Mouse (Mus musculus): ENCODE data around the gene Tango6. TPM values are rescaled to one million over a fixed set of nuclear protein-coding genes. Genes with fewer than 3 reads are reported as not detected.

Tango6 gene
- polyA plus RNA-seq, 1 experiment, result not detected

DNA sequence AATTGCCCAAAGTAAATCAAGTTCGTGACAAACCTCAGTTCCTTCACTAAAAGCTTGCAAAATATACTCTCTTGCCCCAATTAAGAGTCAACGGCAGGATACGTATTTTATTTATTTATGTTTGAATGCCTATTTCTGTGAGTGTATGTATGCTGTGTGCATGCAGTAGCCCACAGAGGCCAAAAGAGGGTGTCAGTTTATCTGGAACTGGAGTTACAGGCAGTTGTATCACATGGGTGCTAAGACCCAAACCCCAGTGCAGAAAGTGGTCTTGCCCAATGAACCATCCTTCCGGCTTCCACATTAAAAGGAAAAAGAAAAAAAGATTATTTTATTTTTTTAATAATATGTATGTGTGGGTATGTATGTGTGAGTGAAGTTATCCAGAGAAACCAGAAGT is 1.5 kb downstream of the Tango6 start:
- H3K4me3 ChIP-seq (ENCODE audit: insufficient read depth, low read depth, low read length), result no peak overlapping the region
- no peak for TF ChIP-seq CTCF (IDR thresholded peaks at IDR 0.05; ENCODE audit: insufficient read depth, low read depth, low read length)
- TF ChIP-seq POLR2A (IDR thresholded peaks at IDR 0.05; ENCODE audit: insufficient read depth, low read depth, low read length), result no peak
- 94% methylated on average over 4 of the region's 4 CpGs for WGBS
- 0 out of 2 replicates have a peak, but pooled peaks cover 2% of the 10 kb centered on the region for H3K4me1 ChIP-seq (ENCODE audit: control insufficient read depth, insufficient read depth, low read length)
- no peak overlapping the region for H3K27ac ChIP-seq (ENCODE audit: insufficient read depth, low read depth, low read length)

DNA sequence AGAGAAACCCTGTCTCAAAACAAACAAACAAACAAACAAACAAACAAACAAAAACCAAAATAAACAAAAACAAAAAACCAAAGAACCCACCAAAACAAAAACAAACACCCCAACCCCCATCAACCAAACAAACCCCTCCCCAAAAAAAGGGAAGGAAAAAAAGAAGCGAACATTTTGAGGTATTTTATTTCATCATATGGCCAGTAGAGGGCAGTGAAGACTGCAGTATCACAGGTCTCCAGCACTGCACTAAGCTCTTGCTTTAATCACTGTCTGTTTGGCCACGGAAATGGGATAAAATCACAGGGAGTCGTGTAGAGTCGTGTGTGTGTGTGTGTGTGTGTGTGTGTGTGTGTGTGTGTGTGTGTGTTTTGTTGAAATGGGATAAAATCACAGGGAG is 4.6 kb downstream of the Tango6 start:
- Histone ChIP-seq H3K27ac (ENCODE audit: insufficient read depth, low read depth, low read length) (no peak overlapping the region), H3K4me3 (ENCODE audit: insufficient read depth, low read depth, low read length) (no peak overlapping the region), H3K4me1 (ENCODE audit: control insufficient read depth, insufficient read depth, low read length) (0 out of 2 replicates have a peak, but pooled peaks cover 2% of the 10 kb centered on the region)
- WGBS, result 0% methylated on average over 4 of the region's 4 CpGs
- TF ChIP-seq CTCF (IDR thresholded peaks at IDR 0.05; ENCODE audit: insufficient read depth, low read depth, low read length) (no peak), POLR2A (IDR thresholded peaks at IDR 0.05; ENCODE audit: insufficient read depth, low read depth, low read length) (no peak)

DNA sequence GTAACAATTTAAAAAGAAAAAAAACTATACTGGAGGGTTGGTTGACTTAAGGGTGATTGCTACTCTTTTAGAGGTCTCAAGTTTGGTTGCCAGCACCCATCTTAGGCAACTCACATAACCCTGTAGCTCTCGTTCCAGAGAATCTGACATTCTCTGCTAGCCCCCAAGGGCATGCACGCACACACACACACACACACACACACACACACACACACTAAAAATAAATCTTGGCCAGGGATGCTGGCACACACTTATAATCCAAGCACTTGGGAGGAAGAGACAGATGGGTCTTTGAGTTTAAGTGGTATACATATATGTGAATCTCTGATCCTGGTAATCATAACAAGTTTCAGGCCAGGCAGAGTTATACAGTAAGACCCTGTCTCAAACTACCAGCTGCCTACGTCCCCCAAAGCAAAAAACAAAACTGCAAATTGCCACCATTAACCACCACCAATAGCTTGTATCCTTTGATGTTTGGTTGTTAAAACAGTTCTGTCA is 14.9 kb downstream of the Tango6 start:
- Histone ChIP-seq H3K4me1 (ENCODE audit: control insufficient read depth, insufficient read depth, low read length) (no peaks in the 10 kb centered on the region), H3K4me3 (ENCODE audit: insufficient read depth, low read depth, low read length) (no peak overlapping the region), H3K27ac (ENCODE audit: insufficient read depth, low read depth, low read length) (no peak overlapping the region)
- TF ChIP-seq POLR2A (IDR thresholded peaks at IDR 0.05; ENCODE audit: insufficient read depth, low read depth, low read length), result no peak
- TF ChIP-seq CTCF (IDR thresholded peaks at IDR 0.05; ENCODE audit: insufficient read depth, low read depth, low read length), result no peak
- WGBS, result 82% methylated on average over 3 of the region's 3 CpGs

DNA sequence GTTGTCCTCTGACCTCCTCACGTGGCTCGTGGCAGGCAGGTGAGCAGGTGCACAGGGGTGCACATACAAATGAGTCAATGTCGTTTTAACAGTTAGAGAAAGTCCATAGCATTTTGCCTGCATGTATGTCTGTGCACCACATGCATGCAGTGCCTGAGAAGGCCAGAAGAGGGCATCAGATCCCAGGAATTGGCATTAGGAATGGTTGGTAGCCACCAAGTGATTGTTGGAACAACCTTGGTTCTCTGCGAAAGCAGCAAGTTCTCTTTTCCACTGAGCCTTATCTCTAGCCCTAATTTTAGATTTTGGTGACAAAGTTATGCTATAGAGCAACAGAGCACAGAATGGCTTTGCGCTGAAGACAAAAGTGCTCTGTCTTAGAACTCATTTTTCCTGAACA is 16.7 kb downstream of the Tango6 start:
- WGBS, result 81% methylated on average over 5 of the region's 5 CpGs
- TF ChIP-seq CTCF (IDR thresholded peaks at IDR 0.05; ENCODE audit: insufficient read depth, low read depth, low read length) (no peak), POLR2A (IDR thresholded peaks at IDR 0.05; ENCODE audit: insufficient read depth, low read depth, low read length) (no peak)

DNA sequence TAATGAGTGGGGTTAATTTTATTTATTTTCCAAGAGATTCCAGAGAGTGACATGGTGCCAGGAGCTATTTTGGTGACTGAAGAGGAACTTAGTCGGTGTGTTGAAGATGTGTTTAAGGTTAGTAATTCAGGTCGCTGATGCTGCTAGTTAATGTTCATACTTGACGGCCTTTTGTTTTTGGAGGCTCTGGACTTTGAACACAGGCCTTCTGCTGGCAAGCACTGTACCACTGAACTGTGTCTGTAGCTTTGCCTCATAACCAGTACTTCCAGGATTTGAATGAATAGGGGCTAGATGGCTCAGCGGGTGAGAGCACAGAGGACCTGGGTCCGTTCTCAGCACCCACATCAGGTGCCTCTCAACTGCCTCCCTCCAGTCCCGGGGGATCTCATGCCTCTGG is 17.3 kb downstream of the Tango6 start:
- 96% methylated on average over 6 of the region's 6 CpGs for WGBS

More for the DNA sequence above, 16.7 kb downstream of the Tango6 start:
- Histone ChIP-seq H3K27ac (ENCODE audit: insufficient read depth, low read depth, low read length) (no peak overlapping the region), H3K4me3 (ENCODE audit: insufficient read depth, low read depth, low read length) (no peak overlapping the region), H3K4me1 (ENCODE audit: control insufficient read depth, insufficient read depth, low read length) (peaks cover 2% of the 10 kb centered on the region)

DNA sequence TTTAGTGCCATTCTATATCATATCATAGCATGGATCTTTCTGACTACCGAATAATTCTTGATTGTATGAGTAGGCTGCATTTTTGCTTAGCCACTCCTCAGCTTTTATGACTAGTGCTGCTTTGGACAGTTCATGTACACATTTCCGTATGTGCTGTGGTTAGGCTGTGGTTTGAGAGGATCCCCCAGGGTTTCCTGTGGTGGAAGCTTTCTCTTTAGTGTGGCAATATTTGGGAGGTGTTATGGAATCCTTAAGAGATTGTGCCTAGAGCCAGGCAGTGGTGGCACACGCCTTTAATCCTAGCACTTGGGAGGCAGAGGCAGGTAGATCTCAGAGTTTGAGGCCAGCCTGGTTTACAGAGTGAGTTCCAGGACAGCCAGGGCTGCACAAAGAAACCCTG is 18.5 kb downstream of the Tango6 start:
- Histone ChIP-seq H3K4me1 (ENCODE audit: control insufficient read depth, insufficient read depth, low read length) (peaks cover 5% of the 10 kb centered on the region), H3K27ac (ENCODE audit: insufficient read depth, low read depth, low read length) (no peak overlapping the region), H3K4me3 (ENCODE audit: insufficient read depth, low read depth, low read length) (no peak overlapping the region)
- TF ChIP-seq POLR2A (IDR thresholded peaks at IDR 0.05; ENCODE audit: insufficient read depth, low read depth, low read length), result no peak
- TF ChIP-seq CTCF (IDR thresholded peaks at IDR 0.05; ENCODE audit: insufficient read depth, low read depth, low read length), result no peak
- WGBS, result 91% methylated on average over 3 of the region's 3 CpGs

More for the DNA sequence above, 17.3 kb downstream of the Tango6 start:
- Histone ChIP-seq H3K4me1 (ENCODE audit: control insufficient read depth, insufficient read depth, low read length) (peaks cover 5% of the 10 kb centered on the region), H3K4me3 (ENCODE audit: insufficient read depth, low read depth, low read length) (no peak overlapping the region), H3K27ac (ENCODE audit: insufficient read depth, low read depth, low read length) (no peak overlapping the region)
- TF ChIP-seq CTCF (IDR thresholded peaks at IDR 0.05; ENCODE audit: insufficient read depth, low read depth, low read length) (no peak), POLR2A (IDR thresholded peaks at IDR 0.05; ENCODE audit: insufficient read depth, low read depth, low read length) (no peak)

DNA sequence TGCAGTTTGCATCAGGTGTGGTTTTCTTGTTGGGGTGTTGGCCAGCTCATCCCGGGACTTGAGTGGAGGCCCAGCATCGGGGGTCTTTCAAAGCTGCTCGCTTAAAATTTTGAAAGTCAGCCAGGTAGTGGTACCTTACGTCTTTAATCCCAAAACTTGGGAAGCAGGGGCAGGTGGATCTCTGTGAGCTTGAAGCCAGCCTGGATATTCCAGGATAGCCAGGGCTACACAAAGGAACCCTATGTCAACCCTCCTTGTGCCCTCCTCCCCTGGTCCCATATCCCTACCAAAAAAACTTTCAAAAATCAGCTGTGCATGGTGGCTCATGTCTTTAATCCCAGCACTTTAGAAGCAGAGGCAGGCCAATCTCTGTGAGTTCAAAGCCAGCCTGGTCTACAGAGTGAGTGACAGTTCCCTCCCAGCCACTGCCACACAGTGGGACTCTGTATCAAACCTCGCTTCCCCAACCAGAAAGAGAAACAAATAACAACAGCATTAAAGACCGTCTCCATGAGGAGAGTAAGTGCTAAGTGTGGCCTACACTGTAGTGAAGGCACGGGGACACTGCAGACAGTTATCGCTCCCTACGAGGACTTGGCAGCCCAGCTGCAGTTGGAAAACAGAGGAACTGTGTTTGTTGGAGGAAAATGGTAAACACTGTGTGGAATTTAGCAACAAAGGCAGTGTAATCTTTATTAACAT is 21.5 kb downstream of the Tango6 start:
- H3K27ac ChIP-seq (ENCODE audit: insufficient read depth, low read depth, low read length), result peak overlapping the region; percentile 59; the same call in 1 of the 2 replicates
- H3K4me3 ChIP-seq (ENCODE audit: insufficient read depth, low read depth, low read length), result no peak overlapping the region
- 48% methylated on average over 9 of the region's 9 CpGs for WGBS
- H3K4me1 ChIP-seq (ENCODE audit: control insufficient read depth, insufficient read depth, low read length), result peaks cover 5% of the 10 kb centered on the region
- TF ChIP-seq POLR2A (IDR thresholded peaks at IDR 0.05; ENCODE audit: insufficient read depth, low read depth, low read length) (no peak), CTCF (IDR thresholded peaks at IDR 0.05; ENCODE audit: insufficient read depth, low read depth, low read length) (no peak)

DNA sequence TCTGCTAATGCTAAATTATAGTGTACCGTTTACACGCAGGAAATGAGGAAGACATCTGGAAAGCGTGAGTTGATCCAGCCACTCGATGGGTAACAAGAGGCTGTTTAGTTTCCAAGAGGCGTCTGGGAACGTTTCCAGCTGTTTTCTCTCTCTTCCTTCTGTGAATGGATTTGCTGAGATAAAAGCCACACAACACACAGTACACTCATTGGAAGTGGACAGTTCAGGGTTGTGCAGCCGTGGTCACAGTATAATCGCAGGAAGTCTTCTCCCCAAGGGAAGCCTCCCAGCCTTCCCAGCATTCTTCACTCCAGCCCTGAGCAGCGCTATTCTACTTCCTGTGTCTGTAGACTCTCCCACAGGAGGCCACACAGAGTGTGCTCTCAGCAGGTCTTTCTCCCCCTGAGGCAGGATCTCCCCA is 22.0 kb downstream of the Tango6 start:
- Histone ChIP-seq H3K4me3 (ENCODE audit: insufficient read depth, low read depth, low read length) (no peak overlapping the region), H3K27ac (ENCODE audit: insufficient read depth, low read depth, low read length) (0 out of 2 replicates have a peak overlapping the region, but pooled peaks have one; percentile 9), H3K4me1 (ENCODE audit: control insufficient read depth, insufficient read depth, low read length) (peaks cover 5% of the 10 kb centered on the region)
- TF ChIP-seq CTCF (IDR thresholded peaks at IDR 0.05; ENCODE audit: insufficient read depth, low read depth, low read length) (no peak), POLR2A (IDR thresholded peaks at IDR 0.05; ENCODE audit: insufficient read depth, low read depth, low read length) (no peak)
- WGBS, result 5% methylated on average over 9 of the region's 9 CpGs

DNA sequence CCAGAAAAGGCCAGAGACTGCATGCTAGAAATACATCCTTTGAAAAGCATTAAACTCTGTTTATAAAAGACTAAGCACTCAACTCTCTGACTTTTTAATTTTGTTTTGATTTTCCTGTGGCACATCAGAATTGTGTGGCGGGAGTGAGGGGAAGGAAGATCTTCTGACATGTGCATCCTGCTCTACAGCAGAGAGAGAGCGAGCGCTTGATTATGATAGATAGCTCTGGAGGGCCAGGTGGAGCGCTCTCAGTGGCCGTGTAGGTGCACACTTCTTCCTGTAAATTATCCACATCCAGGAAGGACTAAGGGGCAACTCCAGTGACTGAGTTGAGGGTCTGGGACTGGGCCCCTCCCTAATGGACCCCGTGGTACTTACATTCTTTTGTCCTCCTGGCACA is 23.3 kb downstream of the Tango6 start:
- WGBS, result 96% methylated on average over 6 of the region's 6 CpGs
- no peak overlapping the region for H3K27ac ChIP-seq (ENCODE audit: insufficient read depth, low read depth, low read length)
- TF ChIP-seq CTCF (IDR thresholded peaks at IDR 0.05; ENCODE audit: insufficient read depth, low read depth, low read length) (no peak), POLR2A (IDR thresholded peaks at IDR 0.05; ENCODE audit: insufficient read depth, low read depth, low read length) (no peak)
- no peak overlapping the region for H3K4me3 ChIP-seq (ENCODE audit: insufficient read depth, low read depth, low read length)
- peaks cover 5% of the 10 kb centered on the region for H3K4me1 ChIP-seq (ENCODE audit: control insufficient read depth, insufficient read depth, low read length)

All from olfactory bulb, adult 2 months (tissue).